Mouse (Mus musculus): ENCODE data around the gene Mipol1.

- TF ChIP-seq CTCF (conservative IDR thresholded peaks at IDR 0.05; ENCODE audit: insufficient read depth, insufficient read length, low read depth, low read length) (no peak), POLR2A (IDR thresholded peaks at IDR 0.05; ENCODE audit: low read depth, low read length) (no peak)
These were observed 306.1 kb downstream of the Mipol1 start for GRCm38 (mm10) chr12:57536056-57536908.

Measured in kidney, adult 2 months (tissue).